Mouse (Mus musculus): ENCODE results near the gene Polr2e.

Gene Polr2e

GRCm38 (mm10) chr10:79988506-79989271 is 50.9 kb downstream of the Polr2e start, which contains the start of gene Cnn2:
Cnn2 (plus strand) TSS chr10:79988584.
- WGBS = 3% methylated on average over 59 of the region's 59 CpGs

DNA sequence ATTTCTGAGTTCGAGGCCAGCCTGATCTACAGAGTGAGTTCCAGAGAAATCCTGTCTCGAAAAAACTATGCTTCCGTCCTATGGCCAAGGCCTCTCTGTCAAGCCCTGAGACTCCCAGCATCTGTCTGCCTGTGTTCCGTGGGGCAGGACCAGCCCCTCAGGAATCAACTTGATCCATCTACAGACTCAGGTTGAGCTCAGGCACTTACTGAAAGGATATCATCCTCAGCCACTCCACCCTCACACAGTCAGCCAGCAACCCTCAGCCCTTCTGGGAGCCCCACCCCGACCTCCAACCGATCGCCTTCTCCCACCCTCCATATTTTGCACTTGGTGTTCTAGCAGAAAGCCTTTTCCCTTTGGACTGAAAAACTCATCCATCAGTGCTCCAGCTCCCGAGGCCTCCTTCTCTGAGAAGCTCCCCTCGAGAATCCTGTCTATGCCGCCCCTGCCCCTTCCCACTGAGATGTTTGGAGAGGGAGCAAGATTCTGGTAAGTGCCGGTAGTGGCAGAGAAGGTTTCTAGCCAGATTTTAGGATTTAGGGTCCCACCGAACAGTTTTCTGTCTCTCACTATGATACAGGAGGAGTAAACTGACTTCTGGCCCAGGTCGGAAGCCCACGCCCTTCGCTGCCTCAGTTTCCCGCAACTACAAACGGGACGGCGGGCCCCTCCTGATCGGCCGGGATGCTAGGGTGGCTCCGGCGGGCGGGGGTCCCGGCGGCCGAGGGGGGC is 51.7 kb downstream of the Polr2e start:
- 20% methylated on average over 27 of the region's 27 CpGs for WGBS

- 4% methylated on average over 11 of the region's 11 CpGs for whole genome bisulfite sequencing
These were observed 52.6 kb downstream of the Polr2e start for GRCm38 (mm10) chr10:79986963-79987362.

DNA sequence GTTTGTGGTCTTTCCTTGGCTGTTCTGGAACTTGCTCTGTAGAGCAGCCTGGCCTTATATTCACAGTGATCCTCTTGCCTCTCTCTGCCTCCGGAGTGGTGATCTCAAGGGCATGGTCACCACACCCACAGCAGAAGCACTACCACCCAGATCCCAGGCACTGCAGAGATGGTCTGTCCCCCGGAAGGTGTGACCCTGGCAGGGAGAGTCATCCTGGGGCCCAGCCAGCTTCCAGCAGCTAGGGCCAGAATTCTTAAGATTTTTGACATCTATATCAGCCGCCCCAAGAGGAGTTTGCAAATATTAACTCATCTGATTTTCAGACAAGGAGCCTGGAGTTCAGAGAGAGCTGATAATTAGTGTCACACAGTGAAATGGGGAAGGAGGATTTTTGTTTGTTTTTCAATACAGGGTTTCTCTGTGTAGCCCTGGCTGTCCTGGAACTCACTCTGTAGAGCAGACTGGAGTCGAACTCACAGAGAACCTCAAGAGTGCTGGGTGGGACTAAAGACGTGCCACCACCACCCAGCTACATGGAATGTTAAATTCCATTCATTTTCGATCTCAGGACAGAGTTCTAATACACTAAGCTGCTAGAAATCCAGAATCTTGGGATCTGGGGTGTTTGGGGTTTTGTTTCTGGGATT is 53.2 kb downstream of the Polr2e start:
- 43% methylated on average over 6 of the region's 6 CpGs for whole genome bisulfite sequencing
